Mouse (Mus musculus) lung, postnatal 0 days (tissue): Measurements from ENCODE around the gene Ppm1l.

Source experiments
- CTCF ChIP-seq: IDR thresholded peaks from 2 replicates; pipeline ENCODE4 v1.5.1; 2016; ENCODE audit warnings: antibody characterized with exemption, mild to moderate bottlenecking
- EP300 ChIP-seq: IDR thresholded peaks from 2 replicates; pipeline ENCODE4 v1.6.1; 2016; ENCODE audit warnings: antibody characterized with exemption, mild to moderate bottlenecking, control low read depth

- TF ChIP-seq EP300 (no peak), CTCF (no peak)
Observed at GRCm38 (mm10) chr3:69348921-69349237, 32.2 kb downstream of the Ppm1l start.
